ENCODE assay signal across 17 mouse cellular contexts in genomic region chr12:16817147-16817546, GRCm38 (mm10). TPM values are rescaled to one million over a fixed set of nuclear protein-coding genes. Genes with fewer than 3 reads are reported as not detected.
"Had no signal": no experiment of that assay in that cellular context is flagged by ENCODE, and none has a peak within 500 bp of the region (broad histone marks: within the 10 kb centered on the region; RNA-seq: fewer than 3 reads in every experiment).

No protein-coding gene starts in this region.

- H3K9ac ChIP-seq: limb, embryonic 12.5 days; lung, embryonic 14.5 days; midbrain, embryonic 15.5 days; neural tube, embryonic 13.5 days had no signal

- H3K27ac ChIP-seq: limb, embryonic 12.5 days; macrophage; midbrain, embryonic 15.5 days; neural tube, embryonic 13.5 days had no signal

- H3K4me2 ChIP-seq: limb, embryonic 12.5 days; lung, embryonic 14.5 days; midbrain, embryonic 15.5 days; neural tube, embryonic 13.5 days had no signal

- H3K4me3 ChIP-seq: limb, embryonic 12.5 days; midbrain, embryonic 15.5 days; neural tube, embryonic 13.5 days had no signal

- H3K27me3 ChIP-seq: limb, embryonic 12.5 days; midbrain, embryonic 15.5 days; neural tube, embryonic 13.5 days had no signal

- ATAC-seq: intestine, embryonic 16.5 days; midbrain, embryonic 15.5 days had no signal

- H3K9me3 ChIP-seq: limb, embryonic 12.5 days; midbrain, embryonic 15.5 days; neural tube, embryonic 13.5 days had no signal

- DNase-seq: kidney, adult 8-10 months; kidney, postnatal 25 days; layer of hippocampus, adult 9-11 months; layer of hippocampus, postnatal 36 days; lung, embryonic 14.5 days; lung, postnatal 10 days; retina, postnatal 1 day; right cerebral cortex, postnatal 4 days; spleen, adult 18-20 months; thymus, adult 18-20 months; thymus, postnatal 14 days had no signal

RNA-seq across cellular contexts. Expression of gene Greb1, which starts 16.5 kb away (rescaled TPM):
- total RNA-seq: monocyte, adult 5-6 weeks had no signal
